Mouse (Mus musculus): ENCODE results near the gene Vmn2r1. TPM values are rescaled to one million over a fixed set of nuclear protein-coding genes. Genes with fewer than 3 reads are reported as not detected.

Vmn2r1 gene
- polyA plus RNA-seq (2015; fragmentation: Illumina TruSeq; extraction: RNeasy Lipid Tissue Mini Kit (QIAGEN cat#74804); ENCODE audit: insufficient read depth, low replicate concordance) = 0.03 TPM

DNA sequence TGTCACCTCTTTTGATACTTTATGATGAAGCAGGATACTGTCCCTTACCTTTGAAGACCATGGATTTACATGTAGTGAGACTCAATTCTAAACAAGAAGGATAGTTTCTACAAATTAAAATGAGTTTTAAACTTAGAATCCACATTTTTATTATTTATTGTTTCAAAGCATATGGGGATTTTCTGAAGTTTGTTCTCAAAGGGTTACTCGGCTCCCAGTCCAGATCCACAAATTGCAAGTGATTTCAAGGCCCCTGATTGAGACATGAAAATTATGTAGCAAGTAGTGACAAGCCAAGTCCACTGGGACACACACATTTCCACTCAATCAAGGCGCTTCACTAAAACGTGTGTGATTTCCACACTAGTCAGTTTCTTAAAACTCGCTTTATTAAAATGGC lies at the start of gene Vmn2r1:
Gene Vmn2r1 (plus strand): TSS at position 301 of the 400 bp plus-strand sequence.

DNA sequence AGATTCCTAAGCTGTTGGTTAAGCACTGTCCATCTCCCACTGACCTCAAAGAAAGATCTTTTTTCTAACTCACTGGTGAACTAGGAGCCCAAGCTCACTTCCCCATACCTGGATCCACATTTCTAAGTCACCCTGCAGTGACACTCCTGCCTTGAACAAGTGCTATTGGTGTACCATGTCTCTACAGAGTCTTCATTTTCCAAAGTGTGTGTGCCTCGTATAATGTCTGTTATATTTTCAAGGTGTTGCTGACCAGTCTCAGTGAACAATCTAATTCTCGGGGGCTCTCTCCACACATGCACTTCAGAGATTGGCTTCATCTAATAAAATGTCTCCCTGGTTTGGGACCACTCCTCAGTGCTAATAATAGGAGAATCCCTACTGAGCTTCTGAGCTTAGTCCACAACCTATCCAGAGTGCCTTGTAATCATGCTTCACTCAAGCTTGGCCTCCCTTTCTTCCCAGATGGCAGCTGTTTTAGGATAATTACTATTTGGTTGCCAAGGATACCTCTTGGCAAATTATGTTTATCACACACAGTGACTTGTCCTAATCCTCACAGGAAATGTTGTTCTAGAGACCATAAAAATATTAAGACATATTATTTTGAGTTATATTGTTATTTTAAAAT lies 60.6 kb downstream of the Vmn2r1 start, which contains the start of gene Vmn2r2:
Gene Vmn2r2 (minus strand): TSS at position 51 of the 631 bp plus-strand sequence.

Other genes with a start within 250 kb of the Vmn2r1 start
- gene Plch1, start 182.1 kb upstream of the Vmn2r1 start, polyA plus RNA-seq (2015; fragmentation: Illumina TruSeq; extraction: RNeasy Lipid Tissue Mini Kit (QIAGEN cat#74804); ENCODE audit: insufficient read depth, low replicate concordance) = 0.19 TPM
- 6.4 TPM for gene E130311K13Rik, start 152.1 kb upstream of the Vmn2r1 start, polyA plus RNA-seq (2015; fragmentation: Illumina TruSeq; extraction: RNeasy Lipid Tissue Mini Kit (QIAGEN cat#74804); ENCODE audit: insufficient read depth, low replicate concordance)
- 23.2 TPM for gene Slc33a1, start 116.8 kb upstream of the Vmn2r1 start, polyA plus RNA-seq (2015; fragmentation: Illumina TruSeq; extraction: RNeasy Lipid Tissue Mini Kit (QIAGEN cat#74804); ENCODE audit: insufficient read depth, low replicate concordance)
- 20.2 TPM for gene Gmps, start 105.4 kb upstream of the Vmn2r1 start, polyA plus RNA-seq (2015; fragmentation: Illumina TruSeq; extraction: RNeasy Lipid Tissue Mini Kit (QIAGEN cat#74804); ENCODE audit: insufficient read depth, low replicate concordance)
- gene Vmn2r2, start 60.4 kb downstream of the Vmn2r1 start, polyA plus RNA-seq (2015; fragmentation: Illumina TruSeq; extraction: RNeasy Lipid Tissue Mini Kit (QIAGEN cat#74804); ENCODE audit: insufficient read depth, low replicate concordance) = not detected
- not detected for gene Vmn2r3, start 208.2 kb downstream of the Vmn2r1 start, polyA plus RNA-seq (2015; fragmentation: Illumina TruSeq; extraction: RNeasy Lipid Tissue Mini Kit (QIAGEN cat#74804); ENCODE audit: insufficient read depth, low replicate concordance)

Measured in spleen, adult 10 weeks (tissue).